Mouse (Mus musculus) lung, embryonic 14.5 days (tissue): Measurements from ENCODE around the gene Colgalt2. TPM values are rescaled to one million over a fixed set of nuclear protein-coding genes. Genes with fewer than 3 reads are reported as not detected.
"Not testable (repeated sequence)": the region's sequence is repeated elsewhere in the genome, so short reads cannot be mapped to it uniquely, and the experiment has no call there.

Experiments
- ATAC-seq: fragments of 200-750 bp; cut with Nextera tagmentation; 2 replicates; pipeline ENCODE4 v1.8.0; 2017; ENCODE audit warnings: mild to moderate bottlenecking, moderate TSS enrichment, moderate library complexity; ENCODE audit not compliant: insufficient read depth
- DNase-seq: peaks from one replicate; pipeline ENCODE4 v3.0.0-alpha.2; 2015
- H3K27ac ChIP-seq: fragments of 300-500 bp; sonication (generic); 2 replicates; pipeline ENCODE4 v1.5.1; 2014; ENCODE audit warnings: low read depth, mild to moderate bottlenecking, moderate library complexity
- H3K27me3 ChIP-seq: fragments of 300-500 bp; sonication (generic); 2 replicates; pipeline ENCODE4 v1.6.1; 2014; ENCODE audit warnings: low read length, control low read depth; ENCODE audit not compliant: insufficient read depth
- H3K36me3 ChIP-seq: fragments of 300-500 bp; sonication (generic); 2 replicates; pipeline ENCODE4 v1.6.1; 2014; ENCODE audit warnings: control low read depth; ENCODE audit not compliant: insufficient read depth
- H3K4me1 ChIP-seq: fragments of 300-500 bp; sonication (generic); 2 replicates; pipeline ENCODE4 v1.6.1; 2014; ENCODE audit warnings: antibody characterized with exemption, control low read depth; ENCODE audit not compliant: insufficient read depth
- H3K4me2 ChIP-seq: fragments of 300-500 bp; sonication (generic); 2 replicates; pipeline ENCODE4 v1.6.1; 2014; ENCODE audit warnings: mild to moderate bottlenecking
- H3K4me3 ChIP-seq: fragments of 300-500 bp; sonication (generic); 2 replicates; pipeline ENCODE4 v1.5.1; 2014; ENCODE audit warnings: low read depth, low read length
- H3K9ac ChIP-seq: fragments of 300-500 bp; sonication (generic); 2 replicates; pipeline ENCODE4 v1.6.1; 2014
- H3K9me3 ChIP-seq: fragments of 300-500 bp; sonication (generic); 2 replicates; pipeline ENCODE4 v1.6.1; 2016; ENCODE audit warnings: low read depth, low read length, control low read depth
- CTCF ChIP-seq: IDR thresholded peaks from 2 replicates; pipeline ENCODE4 v1.5.1; 2016; ENCODE audit warnings: antibody characterized with exemption, low read depth
- WGBS: fragments of 180-500 bp; shearing (Covaris S2); extraction: QIAGEN DNeasy Blood & Tissue Kit; methylation state at CpG from one replicate; pipeline ENCODE4 v1.1.7; 2014; 5-methylcytosine and 5-hydroxymethylcytosine counted together
- polyA plus RNA-seq: library from polyadenylated mRNA; unstranded; fragments of >200 nt; fragmentation: Nextera tagmentation; extraction: Ambion mirVana; gene quantifications from 2 replicates; pipeline ENCODE4 v1.2.1, GENCODE M21; 2014

Gene Colgalt2
- polyA plus RNA-seq, 1 experiment from 2014 or later = 0.92 TPM

DNA sequence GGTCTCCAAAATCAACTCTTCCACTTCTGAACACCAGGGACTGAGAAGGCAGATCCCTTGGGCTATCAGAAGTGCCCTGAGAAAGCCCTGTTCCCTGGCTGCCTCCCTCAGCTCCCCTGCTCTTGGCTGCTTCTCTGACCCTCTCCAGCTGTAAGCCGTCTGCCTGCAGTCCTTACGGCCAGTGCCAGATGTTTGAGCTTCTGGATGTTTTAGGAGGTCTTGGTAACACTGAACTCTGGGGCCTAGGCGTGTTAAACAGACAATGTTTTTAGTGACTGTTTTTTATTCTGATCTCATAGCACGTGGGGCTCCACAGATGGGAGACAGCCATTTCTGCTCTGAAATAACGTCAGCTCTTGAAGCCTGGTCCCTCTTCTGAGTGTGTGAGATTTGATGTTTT is 18.0 kb downstream of the Colgalt2 start:
- ATAC-seq (peak; percentile 93), DNase-seq (peak; percentile 92)
- TF ChIP-seq CTCF = no peak
- H3K4me3 ChIP-seq = no peak overlapping the region
- H3K4me1 ChIP-seq = peaks cover 12% of the 10 kb centered on the region; the same call in 1 of the 2 replicates
- WGBS = 12% methylated on average over 5 of the region's 5 CpGs
- peak overlapping the region; percentile 67; the same call in 1 of the 2 replicates for H3K27ac ChIP-seq
- no peak overlapping the region for H3K4me2 ChIP-seq
- peaks cover 2% of the 10 kb centered on the region for H3K9me3 ChIP-seq
- H3K36me3 ChIP-seq = no peaks in the 10 kb centered on the region
- no peak overlapping the region for H3K9ac ChIP-seq
- 0 out of 2 replicates have a peak, but pooled peaks cover 4% of the 10 kb centered on the region for H3K27me3 ChIP-seq

- TF ChIP-seq CTCF = no peak
- H3K9ac ChIP-seq = no peak overlapping the region
- no peaks in the 10 kb centered on the region for H3K9me3 ChIP-seq
- peaks cover 4% of the 10 kb centered on the region; the same call in 1 of the 2 replicates for H3K4me1 ChIP-seq
- no peak overlapping the region for H3K27ac ChIP-seq
- 0 out of 2 replicates have a peak, but pooled peaks cover 4% of the 10 kb centered on the region for H3K27me3 ChIP-seq
- no peak overlapping the region for H3K4me3 ChIP-seq
- 55% methylated on average over 3 of the region's 3 CpGs for WGBS
- H3K36me3 ChIP-seq = no peaks in the 10 kb centered on the region
- ATAC-seq (no peak), DNase-seq (no peak)
- H3K4me2 ChIP-seq = no peak overlapping the region
Observed at GRCm38 (mm10) chr1:152422295-152422694, 22.7 kb downstream of the Colgalt2 start.

DNA sequence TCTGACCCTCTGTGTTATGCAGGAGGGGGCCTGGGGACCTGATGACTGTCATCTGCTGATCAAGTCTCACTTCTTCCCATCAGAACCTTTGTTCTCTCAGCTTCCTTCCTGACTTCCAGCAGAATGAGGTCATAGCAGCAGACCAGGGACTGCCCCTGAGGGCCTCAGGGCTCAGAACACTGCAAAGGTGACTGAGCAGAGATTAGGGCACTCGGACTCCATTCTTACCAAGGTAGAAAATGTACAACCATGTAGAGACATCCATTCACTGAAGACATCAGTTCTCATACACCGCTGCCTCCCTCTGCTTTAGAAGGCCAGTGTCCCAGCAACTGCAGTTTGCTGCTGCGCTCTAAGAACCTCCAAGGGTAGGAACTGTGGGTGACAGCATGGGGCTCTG is 23.4 kb downstream of the Colgalt2 start:
- no peak for TF ChIP-seq CTCF
- H3K4me2 ChIP-seq = no peak overlapping the region
- 0 out of 2 replicates have a peak, but pooled peaks cover 4% of the 10 kb centered on the region for H3K27me3 ChIP-seq
- ATAC-seq (no peak), DNase-seq (no peak)
- 82% methylated on average over 3 of the region's 3 CpGs for WGBS
- H3K9ac ChIP-seq = no peak overlapping the region
- no peaks in the 10 kb centered on the region for H3K9me3 ChIP-seq
- no peak overlapping the region for H3K27ac ChIP-seq
- H3K36me3 ChIP-seq = no peaks in the 10 kb centered on the region
- no peak overlapping the region for H3K4me3 ChIP-seq
- H3K4me1 ChIP-seq = peaks cover 4% of the 10 kb centered on the region; the same call in 1 of the 2 replicates

GRCm38 (mm10) chr1:152427912-152428581 is 28.4 kb downstream of the Colgalt2 start:
- no peak for TF ChIP-seq CTCF
- no peak for ATAC-seq
- Histone ChIP-seq H3K4me1 (no peaks in the 10 kb centered on the region; the same call in 1 of the 2 replicates), H3K9ac (no peak overlapping the region), H3K36me3 (no peaks in the 10 kb centered on the region), H3K4me2 (peak overlapping the region; percentile 16; the same call in 1 of the 2 replicates), H3K4me3 (no peak overlapping the region), H3K9me3 (no peaks in the 10 kb centered on the region), H3K27ac (no peak overlapping the region), H3K27me3 (no peaks in the 10 kb centered on the region)
- DNase-seq = peak; percentile 32
- 39% methylated on average over 12 of the region's 12 CpGs for WGBS

GRCm38 (mm10) chr1:152429805-152430204 is 30.2 kb downstream of the Colgalt2 start:
- H3K4me3 ChIP-seq = no peak overlapping the region
- no peak for DNase-seq
- no peaks in the 10 kb centered on the region for H3K27me3 ChIP-seq
- no peak overlapping the region for H3K4me2 ChIP-seq
- H3K27ac ChIP-seq = no peak overlapping the region
- no peak for TF ChIP-seq CTCF
- H3K9me3 ChIP-seq = no peaks in the 10 kb centered on the region
- H3K36me3 ChIP-seq = no peaks in the 10 kb centered on the region
- ATAC-seq = no peak
- H3K9ac ChIP-seq = no peak overlapping the region
- no peaks in the 10 kb centered on the region for H3K4me1 ChIP-seq
- WGBS = 79% methylated on average over 7 of the region's 7 CpGs

GRCm38 (mm10) chr1:152434166-152434565 is 34.5 kb downstream of the Colgalt2 start:
- no peaks in the 10 kb centered on the region for H3K27me3 ChIP-seq
- no peak for TF ChIP-seq CTCF
- H3K36me3 ChIP-seq = no peaks in the 10 kb centered on the region
- no peak overlapping the region for H3K9ac ChIP-seq
- no peak overlapping the region for H3K27ac ChIP-seq
- no peaks in the 10 kb centered on the region for H3K9me3 ChIP-seq
- WGBS = 57% methylated on average over 4 of the region's 4 CpGs
- no peak overlapping the region for H3K4me3 ChIP-seq
- no peak for ATAC-seq
- H3K4me1 ChIP-seq = no peaks in the 10 kb centered on the region
- H3K4me2 ChIP-seq = no peak overlapping the region
- DNase-seq = no peak

DNA sequence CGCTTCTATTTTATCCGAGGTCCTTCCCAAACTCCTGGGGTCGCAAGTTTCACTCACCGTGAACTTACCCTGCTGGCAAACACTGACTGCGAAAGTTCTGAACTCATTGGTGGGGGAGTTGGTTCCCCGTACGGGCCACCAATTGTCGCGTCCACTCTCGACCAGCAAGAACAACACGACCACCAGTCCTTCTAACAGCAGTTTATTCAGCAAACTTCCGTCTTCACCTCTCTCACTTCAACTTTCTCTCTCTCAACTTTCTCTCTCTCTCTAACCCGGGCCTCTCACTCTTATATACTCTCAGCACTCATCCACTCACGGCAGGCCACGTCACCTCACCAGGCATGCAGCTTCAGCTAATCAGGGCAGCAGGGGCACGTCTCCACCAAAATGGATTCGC is 37.9 kb downstream of the Colgalt2 start:
- not testable (repeated sequence) for ATAC-seq, H3K9me3 ChIP-seq, H3K9ac ChIP-seq, H3K27ac ChIP-seq, H3K4me3 ChIP-seq, H3K4me1 ChIP-seq, H3K27me3 ChIP-seq, DNase-seq, H3K36me3 ChIP-seq
- H3K4me2 ChIP-seq = 0 out of 2 replicates have a peak overlapping the region, but pooled peaks have one; percentile 15
- WGBS = 66% methylated on average over 17 of the region's 17 CpGs
